Mouse (Mus musculus) midbrain, embryonic 14.5 days (tissue): ENCODE results near the gene Slc2a12. TPM values are rescaled to one million over a fixed set of nuclear protein-coding genes. Genes with fewer than 3 reads are reported as not detected.

Experiments
- ATAC-seq: fragments of 200-750 bp; cut with Nextera tagmentation; 2 replicates; pipeline ENCODE4 v1.8.0; 2017; ENCODE audit warnings: moderate number of reproducible peaks, moderate library complexity; ENCODE audit not compliant: low FRiP score, low TSS enrichment
- DNase-seq: peaks from one replicate; pipeline ENCODE4 v3.0.0-alpha.2; 2015
- H3K27ac ChIP-seq: fragments of 300-500 bp; sonication (generic); replicated peaks from 2 replicates; pipeline ENCODE4 v1.5.1; 2014; ENCODE audit warnings: mild to moderate bottlenecking, low read depth, low read length, moderate library complexity
- H3K27me3 ChIP-seq: fragments of 300-500 bp; sonication (generic); 2 replicates; pipeline ENCODE4 v1.6.1; 2014; ENCODE audit warnings: low read length, control low read depth, mixed read lengths; ENCODE audit not compliant: control insufficient read depth, insufficient read depth
- H3K36me3 ChIP-seq: fragments of 300-500 bp; sonication (generic); 2 replicates; pipeline ENCODE4 v1.6.1; 2014; ENCODE audit warnings: low read length, control low read depth; ENCODE audit not compliant: control insufficient read depth, insufficient read depth
- H3K4me1 ChIP-seq: fragments of 300-500 bp; sonication (generic); 2 replicates; pipeline ENCODE4 v1.6.1; 2014; ENCODE audit warnings: mild to moderate bottlenecking, antibody characterized with exemption, low read length, control low read depth; ENCODE audit not compliant: control insufficient read depth, insufficient read depth
- H3K4me2 ChIP-seq: fragments of 300-500 bp; sonication (generic); 2 replicates; pipeline ENCODE4 v1.6.1; 2014; ENCODE audit warnings: mild to moderate bottlenecking, low read length, moderate library complexity
- H3K4me3 ChIP-seq: fragments of 300-500 bp; sonication (generic); replicated peaks from 2 replicates; pipeline ENCODE4 v1.5.1; 2014; ENCODE audit warnings: low read depth, low read length
- H3K9ac ChIP-seq: fragments of 300-500 bp; sonication (generic); replicated peaks from 2 replicates; pipeline ENCODE4 v1.6.1; 2014; ENCODE audit warnings: mild to moderate bottlenecking, low read length, moderate library complexity
- H3K9me3 ChIP-seq: fragments of 300-500 bp; sonication (generic); 2 replicates; pipeline ENCODE4 v1.6.1; 2016; ENCODE audit warnings: low read length, control low read depth, mixed read lengths; ENCODE audit not compliant: control insufficient read depth
- WGBS: fragments of 180-500 bp; shearing (Covaris S2); extraction: QIAGEN DNeasy Blood & Tissue Kit; methylation state at CpG from one replicate; pipeline ENCODE4 v1.1.7; 2014; 5-methylcytosine and 5-hydroxymethylcytosine counted together
- polyA plus RNA-seq: library from polyadenylated mRNA; unstranded; fragments of >200 nt; fragmentation: Nextera tagmentation; extraction: Ambion mirVana; gene quantifications from 2 replicates; pipeline ENCODE4 v1.2.1, GENCODE M21; 2014

Gene Slc2a12
- polyA plus RNA-seq, 1 experiment from 2014 or later: 4.6 TPM

DNA sequence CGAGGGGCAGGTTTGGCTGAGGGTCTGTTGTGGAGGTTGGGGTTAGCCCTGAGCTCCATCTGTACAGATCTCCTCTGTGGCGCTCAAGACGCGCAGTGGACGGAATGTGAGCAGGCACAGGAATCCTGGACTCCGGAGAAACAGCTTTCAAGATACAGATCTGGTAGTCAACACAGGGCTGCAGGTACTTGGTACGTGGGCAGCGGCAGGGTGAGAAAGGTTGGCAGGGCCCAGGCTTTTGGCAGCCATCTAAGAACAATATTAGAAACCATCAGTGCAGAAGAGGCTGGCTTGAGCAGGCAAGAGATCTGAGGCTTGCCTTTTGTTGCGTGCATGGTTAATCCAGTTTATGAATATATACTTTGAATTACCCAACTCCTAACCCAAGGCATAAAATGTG is 51.4 kb downstream of the Slc2a12 start:
- ATAC-seq (no peak), DNase-seq (no peak)
- H3K4me2 ChIP-seq: no peak overlapping the region
- WGBS: 94% methylated on average over 9 of the region's 9 CpGs
- peaks cover 12% of the 10 kb centered on the region for H3K36me3 ChIP-seq
- no peak overlapping the region for H3K4me3 ChIP-seq
- H3K9ac ChIP-seq: no peak overlapping the region
- H3K4me1 ChIP-seq: no peaks in the 10 kb centered on the region
- no peaks in the 10 kb centered on the region for H3K27me3 ChIP-seq
- H3K9me3 ChIP-seq: no peaks in the 10 kb centered on the region
- no peak overlapping the region for H3K27ac ChIP-seq

DNA sequence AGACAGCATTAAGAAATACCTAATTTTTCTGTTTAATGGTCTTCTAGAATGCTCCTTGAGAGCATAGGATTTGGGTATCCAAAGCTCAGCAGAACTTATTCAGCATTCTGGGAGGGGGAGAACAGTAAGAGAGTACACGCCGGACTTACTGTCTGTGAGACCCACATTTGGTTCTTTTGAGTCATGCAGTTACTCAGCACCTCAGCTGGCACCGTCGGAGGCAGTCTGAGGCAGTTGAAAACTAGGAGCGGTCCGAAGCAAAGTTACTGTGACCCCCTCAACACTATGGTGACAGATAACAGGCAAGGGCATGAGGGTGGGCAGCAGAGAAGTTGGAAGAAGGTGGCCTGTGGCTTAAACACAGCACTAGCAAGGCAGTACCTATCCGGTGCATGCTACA is 52.1 kb downstream of the Slc2a12 start:
- ATAC-seq (no peak), DNase-seq (no peak)
- H3K27ac ChIP-seq: no peak overlapping the region
- no peak overlapping the region for H3K9ac ChIP-seq
- H3K9me3 ChIP-seq: no peaks in the 10 kb centered on the region
- no peaks in the 10 kb centered on the region for H3K4me1 ChIP-seq
- no peaks in the 10 kb centered on the region for H3K27me3 ChIP-seq
- peaks cover 14% of the 10 kb centered on the region for H3K36me3 ChIP-seq
- no peak overlapping the region for H3K4me2 ChIP-seq
- no peak overlapping the region for H3K4me3 ChIP-seq
- 89% methylated on average over 7 of the region's 7 CpGs for WGBS

DNA sequence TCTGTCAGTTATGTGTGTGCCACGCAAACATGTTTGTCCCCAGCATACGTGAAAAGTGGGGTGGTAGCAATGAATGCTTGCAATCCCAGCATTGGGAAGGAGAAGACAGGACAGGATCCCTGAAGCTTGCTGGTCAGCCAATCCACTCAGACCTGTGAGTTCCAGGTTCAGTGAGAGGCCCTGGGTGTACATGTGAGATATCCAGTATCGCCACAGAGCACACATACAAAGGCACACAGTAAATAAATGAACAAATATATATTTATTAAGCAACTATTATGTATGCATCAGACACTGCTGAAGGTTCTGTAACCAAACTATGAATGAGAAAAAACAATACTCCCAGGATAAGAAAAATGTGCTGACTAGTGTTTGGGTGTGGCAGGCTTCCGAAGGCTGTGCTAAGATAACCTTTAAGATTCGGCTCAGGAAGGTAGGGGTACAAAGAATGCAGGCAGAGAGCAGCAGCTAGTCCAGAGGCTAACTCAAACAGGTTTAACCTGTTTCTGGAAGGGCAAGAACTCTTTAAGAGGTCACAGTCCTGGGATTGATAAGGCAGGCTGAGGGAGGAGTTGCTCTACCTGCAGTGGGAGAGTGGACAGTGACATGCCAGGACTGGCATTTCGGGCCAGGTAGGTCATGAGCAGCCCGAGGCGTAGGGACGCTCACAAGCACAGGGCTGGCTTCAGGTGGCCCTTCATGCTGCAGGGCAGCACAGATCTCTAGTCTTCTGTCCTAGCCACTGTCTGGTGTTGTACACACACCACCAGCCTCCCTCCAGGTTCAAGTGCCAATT is 53.5 kb downstream of the Slc2a12 start:
- no peak overlapping the region for H3K9ac ChIP-seq
- H3K27ac ChIP-seq: no peak overlapping the region
- H3K9me3 ChIP-seq: no peaks in the 10 kb centered on the region
- H3K4me3 ChIP-seq: no peak overlapping the region
- no peaks in the 10 kb centered on the region for H3K27me3 ChIP-seq
- H3K36me3 ChIP-seq: peaks cover 19% of the 10 kb centered on the region
- ATAC-seq (no peak), DNase-seq (no peak)
- WGBS: 95% methylated on average over 9 of the region's 9 CpGs
- H3K4me1 ChIP-seq: no peaks in the 10 kb centered on the region
- no peak overlapping the region for H3K4me2 ChIP-seq

- H3K4me3 ChIP-seq: no peak overlapping the region
- no peak overlapping the region for H3K27ac ChIP-seq
- ATAC-seq (no peak), DNase-seq (no peak)
- peaks cover 28% of the 10 kb centered on the region for H3K36me3 ChIP-seq
- no peak overlapping the region for H3K4me2 ChIP-seq
- no peaks in the 10 kb centered on the region for H3K4me1 ChIP-seq
- 84% methylated on average over 19 of the region's 19 CpGs for WGBS
- no peaks in the 10 kb centered on the region for H3K9me3 ChIP-seq
- H3K9ac ChIP-seq: no peak overlapping the region
- no peaks in the 10 kb centered on the region for H3K27me3 ChIP-seq
Measured at GRCm38 (mm10) chr10:22699487-22700335, 54.9 kb downstream of the Slc2a12 start.

GRCm38 (mm10) chr10:22700773-22701172 is 56.0 kb downstream of the Slc2a12 start:
- ATAC-seq (no peak), DNase-seq (no peak)
- Histone ChIP-seq H3K27ac (no peak overlapping the region), H3K4me2 (no peak overlapping the region), H3K4me3 (no peak overlapping the region), H3K4me1 (no peaks in the 10 kb centered on the region), H3K9me3 (no peaks in the 10 kb centered on the region), H3K27me3 (no peaks in the 10 kb centered on the region), H3K9ac (no peak overlapping the region), H3K36me3 (peaks cover 36% of the 10 kb centered on the region)
- 93% methylated on average over 9 of the region's 9 CpGs for WGBS

GRCm38 (mm10) chr10:22701485-22702315 is 56.9 kb downstream of the Slc2a12 start:
- DNase-seq (no peak), ATAC-seq (no peak)
- Histone ChIP-seq H3K4me2 (no peak overlapping the region), H3K9me3 (no peaks in the 10 kb centered on the region), H3K4me3 (no peak overlapping the region), H3K36me3 (peaks cover 45% of the 10 kb centered on the region), H3K4me1 (no peaks in the 10 kb centered on the region), H3K27ac (no peak overlapping the region), H3K9ac (no peak overlapping the region), H3K27me3 (no peaks in the 10 kb centered on the region)
- WGBS: 85% methylated on average over 12 of the region's 12 CpGs

GRCm38 (mm10) chr10:22703844-22704243 is 59.0 kb downstream of the Slc2a12 start:
- WGBS: 96% methylated on average over 6 of the region's 6 CpGs
- no peak overlapping the region for H3K4me3 ChIP-seq
- no peaks in the 10 kb centered on the region for H3K4me1 ChIP-seq
- no peaks in the 10 kb centered on the region for H3K9me3 ChIP-seq
- no peak for DNase-seq
- H3K27ac ChIP-seq: no peak overlapping the region
- no peak overlapping the region for H3K4me2 ChIP-seq
- no peak overlapping the region for H3K9ac ChIP-seq
- ATAC-seq: no peak
- H3K36me3 ChIP-seq: peaks cover 66% of the 10 kb centered on the region
- no peaks in the 10 kb centered on the region for H3K27me3 ChIP-seq

GRCm38 (mm10) chr10:22708190-22708843 is 63.5 kb downstream of the Slc2a12 start:
- no peak overlapping the region for H3K4me2 ChIP-seq
- 90% methylated on average over 7 of the region's 7 CpGs for WGBS
- no peak overlapping the region for H3K27ac ChIP-seq
- no peaks in the 10 kb centered on the region for H3K27me3 ChIP-seq
- H3K9ac ChIP-seq: no peak overlapping the region
- H3K4me3 ChIP-seq: no peak overlapping the region
- peaks cover 64% of the 10 kb centered on the region for H3K36me3 ChIP-seq
- H3K4me1 ChIP-seq: no peaks in the 10 kb centered on the region
- ATAC-seq (no peak), DNase-seq (no peak)
- no peaks in the 10 kb centered on the region for H3K9me3 ChIP-seq
